Mouse (Mus musculus) T-helper 1 cell (primary cell): ENCODE measurements at regions not wholly inside any gene's neighbourhood (a gene's known extent, or its start where the extent isn't known, plus 50 kb on each side); places are given as distances from the start of the nearest gene placed in this dataset.

Experiments used
- in situ Hi-C: fragments of 300-600 bp; cut with MboI, MseI; formaldehyde crosslinking; loops from one replicate; pipeline ENCODE4 v1.15.1; 2025; ENCODE audit warnings: high pct_unique_total_duplicates

GRCm38 (mm10) chr10:29921658-29922057 is 278.7 kb downstream of the Cenpw start:
- in situ Hi-C loops, result no loop called here

- in situ Hi-C loops, result no loop called here
Measured at GRCm38 (mm10) chr10:29897780-29898363, 302.5 kb downstream of the Cenpw start.

- in situ Hi-C loops, result no loop called here
Measured at GRCm38 (mm10) chr10:29864566-29864965, 328.9 kb upstream of the Rspo3 start.

GRCm38 (mm10) chr10:29855749-29856313 is 320.2 kb upstream of the Rspo3 start:
- in situ Hi-C loops, result no loop called here

GRCm38 (mm10) chr10:29852516-29852915 is 316.8 kb upstream of the Rspo3 start:
- in situ Hi-C loops, result no loop called here

- in situ Hi-C loops, result no loop called here
Measured at GRCm38 (mm10) chr10:29824939-29825658, 289.4 kb upstream of the Rspo3 start.

- in situ Hi-C loops, result no loop called here
Measured at GRCm38 (mm10) chr10:29824413-29824812, 288.7 kb upstream of the Rspo3 start.

- in situ Hi-C loops, result no loop called here
Measured at GRCm38 (mm10) chr10:29823177-29823576, 287.5 kb upstream of the Rspo3 start.

- in situ Hi-C loops, result no loop called here
Measured at GRCm38 (mm10) chr10:29803915-29804545, 268.4 kb upstream of the Rspo3 start.

- in situ Hi-C loops, result no loop called here
Measured at GRCm38 (mm10) chr10:29802637-29803036, 267.0 kb upstream of the Rspo3 start.

- in situ Hi-C loops, result no loop called here
Measured at GRCm38 (mm10) chr10:29794663-29795062, 259.0 kb upstream of the Rspo3 start.

GRCm38 (mm10) chr10:29786220-29786810 is 250.6 kb upstream of the Rspo3 start:
- in situ Hi-C loops, result no loop called here

GRCm38 (mm10) chr10:29736677-29737076 is 201.0 kb upstream of the Rspo3 start:
- in situ Hi-C loops, result no loop called here

- in situ Hi-C loops, result no loop called here
Measured at GRCm38 (mm10) chr10:29725319-29725718, 189.7 kb upstream of the Rspo3 start.

- in situ Hi-C loops, result no loop called here
Measured at GRCm38 (mm10) chr10:29710967-29711366, 175.3 kb upstream of the Rspo3 start.

GRCm38 (mm10) chr10:29708653-29709052 is 173.0 kb upstream of the Rspo3 start:
- in situ Hi-C loops, result no loop called here

GRCm38 (mm10) chr10:29693009-29693935 is 157.6 kb upstream of the Rspo3 start:
- in situ Hi-C loops, result no loop called here

- in situ Hi-C loops, result no loop called here
Measured at GRCm38 (mm10) chr10:29689529-29689928, 153.9 kb upstream of the Rspo3 start.

GRCm38 (mm10) chr10:29686982-29687381 is 151.3 kb upstream of the Rspo3 start:
- in situ Hi-C loops, result no loop called here

GRCm38 (mm10) chr10:29674377-29674776 is 138.7 kb upstream of the Rspo3 start:
- in situ Hi-C loops, result no loop called here

GRCm38 (mm10) chr10:29661752-29662151 is 126.1 kb upstream of the Rspo3 start:
- in situ Hi-C loops, result no loop called here
